Mouse (Mus musculus): ENCODE data around the gene Steap3. TPM values are rescaled to one million over a fixed set of nuclear protein-coding genes. Genes with fewer than 3 reads are reported as not detected.

Gene Steap3
- polyA plus RNA-seq, 1 experiment from 2014 or later = 3.8 TPM

GRCm38 (mm10) chr1:120142551-120142950, 130.0 kb downstream of the Steap3 start:
- ATAC-seq (ENCODE audit: low FRiP score) = no peak
- Histone ChIP-seq H3K27ac (ENCODE audit: low read depth, low read length) (no peak overlapping the region), H3K4me1 (replicated peaks; ENCODE audit: control insufficient read depth, insufficient read depth, low read length) (no peaks in the 10 kb centered on the region), H3K4me3 (ENCODE audit: low read depth, low read length) (no peak overlapping the region), H3K9ac (ENCODE audit: low read depth, low read length) (no peak overlapping the region), H3K9me3 (ENCODE audit: control insufficient read depth, low read length) (no peaks in the 10 kb centered on the region), H3K36me3 (ENCODE audit: control insufficient read depth, insufficient read depth, low read length) (no peaks in the 10 kb centered on the region), H3K27me3 (ENCODE audit: control insufficient read depth, insufficient read depth, low read length) (no peaks in the 10 kb centered on the region), H3K4me2 (replicated peaks; ENCODE audit: low read depth, low read length) (no peak overlapping the region)
- no peak for DNase-seq (ENCODE audit: low spot score)
- WGBS = 87% methylated on average over 5 of the region's 5 CpGs

Other genes starting within 250 kb of the Steap3 start
- gene Tmem37, start 198.6 kb downstream of the Steap3 start, polyA plus RNA-seq (2014; fragmentation: Nextera tagmentation; extraction: Ambion mirVana) = 8.8 and 10.6 TPM in 2 replicates
- 642 and 669 TPM in 2 replicates for gene Dbi, start 151.6 kb downstream of the Steap3 start, polyA plus RNA-seq (2014; fragmentation: Nextera tagmentation; extraction: Ambion mirVana)
- gene 3110009E18Rik, start 151.5 kb downstream of the Steap3 start, polyA plus RNA-seq (2014; fragmentation: Nextera tagmentation; extraction: Ambion mirVana) = 21.9 and 26.1 TPM in 2 replicates
- gene C1ql2, start 67.9 kb upstream of the Steap3 start, polyA plus RNA-seq (2014; fragmentation: Nextera tagmentation; extraction: Ambion mirVana) = 0.57 and 1.1 TPM in 2 replicates
- gene Marco, start 232.3 kb upstream of the Steap3 start, polyA plus RNA-seq (2014; fragmentation: Nextera tagmentation; extraction: Ambion mirVana) = 0.17 and 0.37 TPM in 2 replicates

Measured in hindbrain, embryonic 11.5 days (tissue).